Mouse (Mus musculus) urinary bladder, postnatal 10 days (tissue): Measurements from ENCODE around the gene Clca1.
"Not testable (repeated sequence)": the region's sequence is repeated elsewhere in the genome, so short reads cannot be mapped to it uniquely, and the experiment has no call there.

Experiments
- DNase-seq: peaks from one replicate; pipeline ENCODE4 v3.0.0; 2022; ENCODE audit warnings: low spot score

The Clca1 gene

GRCm38 (mm10) chr3:145032676-145033075 lies at the start of gene Clca1:
Gene Clca1, minus strand, starts transcription at chr3:145032776.
- DNase-seq, result no peak

- DNase-seq, result no peak
Observed at GRCm38 (mm10) chr3:145080904-145081303, 48.3 kb upstream of the Clca1 start.

- no peak for DNase-seq
Observed at GRCm38 (mm10) chr3:145078405-145078804, 45.8 kb upstream of the Clca1 start.

- DNase-seq, result no peak
Observed at GRCm38 (mm10) chr3:145072339-145072738, 39.8 kb upstream of the Clca1 start.

- no peak for DNase-seq
Observed at GRCm38 (mm10) chr3:145068964-145069363, 36.4 kb upstream of the Clca1 start.

GRCm38 (mm10) chr3:145055138-145055537 lies 22.6 kb upstream of the Clca1 start:
- DNase-seq, result not testable (repeated sequence)

- no peak for DNase-seq
Observed at GRCm38 (mm10) chr3:145049820-145050219, 17.2 kb upstream of the Clca1 start.

GRCm38 (mm10) chr3:145038813-145039212 lies 6.2 kb upstream of the Clca1 start:
- no peak for DNase-seq

GRCm38 (mm10) chr3:145028036-145028435 lies 4.5 kb downstream of the Clca1 start:
- DNase-seq, result no peak

GRCm38 (mm10) chr3:145026750-145027149 lies 5.8 kb downstream of the Clca1 start:
- DNase-seq, result no peak

- no peak for DNase-seq
Observed at GRCm38 (mm10) chr3:145017807-145018206, 14.8 kb downstream of the Clca1 start.

GRCm38 (mm10) chr3:145004422-145004821 lies 28.2 kb downstream of the Clca1 start:
- no peak for DNase-seq

- no peak for DNase-seq
Observed at GRCm38 (mm10) chr3:145000912-145001311, 31.7 kb downstream of the Clca1 start.

- DNase-seq, result no peak
Observed at GRCm38 (mm10) chr3:144993055-144993454, 39.5 kb downstream of the Clca1 start.

GRCm38 (mm10) chr3:144992618-144993017 lies 40.0 kb downstream of the Clca1 start:
- no peak for DNase-seq

GRCm38 (mm10) chr3:144985890-144986289 lies 46.7 kb downstream of the Clca1 start:
- DNase-seq, result no peak

- DNase-seq, result no peak
Observed at GRCm38 (mm10) chr3:144980551-144980950, 52.0 kb downstream of the Clca1 start.

GRCm38 (mm10) chr3:144977631-144978030 lies 54.9 kb downstream of the Clca1 start:
- DNase-seq, result no peak

- no peak for DNase-seq
Observed at GRCm38 (mm10) chr3:144976091-144976490, 56.5 kb downstream of the Clca1 start.

- DNase-seq, result no peak
Observed at GRCm38 (mm10) chr3:144974945-144975344, 57.6 kb downstream of the Clca1 start, which contains the start of gene Clca4a. Gene Clca4a, minus strand, starts transcription at chr3:144975045.

GRCm38 (mm10) chr3:144971553-144972270 lies 60.9 kb downstream of the Clca1 start:
- no peak for DNase-seq

- DNase-seq, result no peak
Observed at GRCm38 (mm10) chr3:144969755-144970154, 62.8 kb downstream of the Clca1 start.

- DNase-seq, result no peak
Observed at GRCm38 (mm10) chr3:144966074-144966473, 66.5 kb downstream of the Clca1 start.
